Mouse (Mus musculus): Measurements from ENCODE around the gene Pon2.
A peak's percentile ranks its signal among the peaks of the same experiment; 100 is the strongest.
"Not testable (repeated sequence)": the region's sequence is repeated elsewhere in the genome, so short reads cannot be mapped to it uniquely, and the experiment has no call there.

Pon2 gene

GRCm38 (mm10) chr6:5298092-5298554, at the start of gene Pon2:
Pon2 (minus strand) TSS chr6:5298455.
- DNase-seq: peak; percentile 5

- DNase-seq: no peak
Observed at GRCm38 (mm10) chr6:5344255-5344654, 46.0 kb upstream of the Pon2 start.

- not testable (repeated sequence) for DNase-seq
Observed at GRCm38 (mm10) chr6:5339283-5339682, 41.0 kb upstream of the Pon2 start.

- not testable (repeated sequence) for DNase-seq
Observed at GRCm38 (mm10) chr6:5338781-5339180, 40.5 kb upstream of the Pon2 start.

GRCm38 (mm10) chr6:5336016-5336415, 37.8 kb upstream of the Pon2 start:
- not testable (repeated sequence) for DNase-seq

GRCm38 (mm10) chr6:5334021-5334420, 35.8 kb upstream of the Pon2 start:
- no peak for DNase-seq

- DNase-seq: no peak
Observed at GRCm38 (mm10) chr6:5332560-5333150, 34.4 kb upstream of the Pon2 start.

- DNase-seq: no peak
Observed at GRCm38 (mm10) chr6:5325122-5325521, 26.9 kb upstream of the Pon2 start.

GRCm38 (mm10) chr6:5324101-5324500, 25.8 kb upstream of the Pon2 start:
- not testable (repeated sequence) for DNase-seq

GRCm38 (mm10) chr6:5316630-5317029, 18.4 kb upstream of the Pon2 start:
- DNase-seq: no peak

GRCm38 (mm10) chr6:5315053-5315759, 17.0 kb upstream of the Pon2 start:
- no peak for DNase-seq

GRCm38 (mm10) chr6:5313951-5314590, 15.8 kb upstream of the Pon2 start:
- DNase-seq: no peak

- DNase-seq: no peak
Observed at GRCm38 (mm10) chr6:5310491-5310890, 12.2 kb upstream of the Pon2 start.

- DNase-seq: no peak
Observed at GRCm38 (mm10) chr6:5309595-5310197, 11.4 kb upstream of the Pon2 start.

- no peak for DNase-seq
Observed at GRCm38 (mm10) chr6:5305926-5306325, 7.7 kb upstream of the Pon2 start.

- DNase-seq: no peak
Observed at GRCm38 (mm10) chr6:5304956-5305355, 6.7 kb upstream of the Pon2 start.

GRCm38 (mm10) chr6:5300629-5301028, 2.4 kb upstream of the Pon2 start:
- DNase-seq: no peak

GRCm38 (mm10) chr6:5299561-5299960, 1.3 kb upstream of the Pon2 start:
- DNase-seq: no peak

GRCm38 (mm10) chr6:5297321-5298091, 749 bp downstream of the Pon2 start:
- DNase-seq: no peak

GRCm38 (mm10) chr6:5296067-5296466, 2.2 kb downstream of the Pon2 start:
- no peak for DNase-seq

GRCm38 (mm10) chr6:5294659-5295449, 3.4 kb downstream of the Pon2 start:
- DNase-seq: no peak

GRCm38 (mm10) chr6:5292841-5293240, 5.4 kb downstream of the Pon2 start:
- no peak for DNase-seq
